Mouse (Mus musculus): ENCODE results near the gene Krtap3-1.

Krtap3-1 gene

GRCm38 (mm10) chr11:99539721-99540120 lies 26.7 kb downstream of the Krtap3-1 start:
- DNase-seq (ENCODE audit: extremely low read depth, insufficient read length, low spot score) = no peak

- no peak for DNase-seq (ENCODE audit: extremely low read depth, insufficient read length, low spot score)
Observed at GRCm38 (mm10) chr11:99521288-99521860, 45.1 kb downstream of the Krtap3-1 start, which contains the start of gene Krt39. Krt39 (minus strand) TSS chr11:99521338.

Data from 3134 (cell line).